Mouse (Mus musculus) spleen, adult 2 months (tissue): Measurements from ENCODE around the gene Ldlrad3.

ENCODE experiments used
- CTCF ChIP-seq: fragments of 200-500 bp; IDR thresholded peaks from 2 replicates; pipeline ENCODE4 v1.5.1; 2011; ENCODE audit warnings: mild to moderate bottlenecking, inconsistent platforms; ENCODE audit not compliant: insufficient read depth, insufficient read length, insufficient replicate concordance; ENCODE audit errors: extremely low read depth
- POLR2A ChIP-seq: fragments of 200-500 bp; IDR thresholded peaks from 2 replicates; pipeline ENCODE4 v1.6.1; 2011; ENCODE audit warnings: low read depth, low read length, inconsistent platforms

- TF ChIP-seq POLR2A (no peak), CTCF (no peak)
Observed at GRCm38 (mm10) chr2:101983853-101984543, 202.2 kb downstream of the Ldlrad3 start.
